Mouse (Mus musculus): ENCODE measurements around the gene Serpina3i.
"Not testable (repeated sequence)": the region's sequence is repeated elsewhere in the genome, so short reads cannot be mapped to it uniquely, and the experiment has no call there.

Gene Serpina3i

DNA sequence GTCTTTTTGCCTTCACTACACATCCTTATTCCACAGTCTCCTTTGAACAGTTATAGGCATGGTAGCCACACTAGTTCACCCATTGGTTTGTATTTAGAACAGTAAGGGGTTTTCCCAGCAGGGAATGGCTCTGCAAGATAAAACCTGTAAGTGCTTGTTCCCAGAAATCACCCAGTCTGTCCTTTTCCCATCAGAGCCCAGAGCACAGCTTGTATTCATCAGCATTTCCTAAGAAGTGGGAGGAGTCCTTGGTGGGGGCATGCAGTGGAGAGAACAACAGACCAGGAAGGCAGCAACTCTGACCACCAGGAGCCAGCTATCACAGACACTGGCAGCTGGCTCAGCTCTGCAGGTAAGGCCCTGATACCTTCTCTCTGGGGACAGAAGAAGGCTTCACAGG, at the start of gene Serpina3i:
TSS of gene Serpina3i (plus strand) at position 260 of the 400 bp plus-strand sequence.
- in situ Hi-C loops (cut with MboI, MseI) = no loop called here

DNA sequence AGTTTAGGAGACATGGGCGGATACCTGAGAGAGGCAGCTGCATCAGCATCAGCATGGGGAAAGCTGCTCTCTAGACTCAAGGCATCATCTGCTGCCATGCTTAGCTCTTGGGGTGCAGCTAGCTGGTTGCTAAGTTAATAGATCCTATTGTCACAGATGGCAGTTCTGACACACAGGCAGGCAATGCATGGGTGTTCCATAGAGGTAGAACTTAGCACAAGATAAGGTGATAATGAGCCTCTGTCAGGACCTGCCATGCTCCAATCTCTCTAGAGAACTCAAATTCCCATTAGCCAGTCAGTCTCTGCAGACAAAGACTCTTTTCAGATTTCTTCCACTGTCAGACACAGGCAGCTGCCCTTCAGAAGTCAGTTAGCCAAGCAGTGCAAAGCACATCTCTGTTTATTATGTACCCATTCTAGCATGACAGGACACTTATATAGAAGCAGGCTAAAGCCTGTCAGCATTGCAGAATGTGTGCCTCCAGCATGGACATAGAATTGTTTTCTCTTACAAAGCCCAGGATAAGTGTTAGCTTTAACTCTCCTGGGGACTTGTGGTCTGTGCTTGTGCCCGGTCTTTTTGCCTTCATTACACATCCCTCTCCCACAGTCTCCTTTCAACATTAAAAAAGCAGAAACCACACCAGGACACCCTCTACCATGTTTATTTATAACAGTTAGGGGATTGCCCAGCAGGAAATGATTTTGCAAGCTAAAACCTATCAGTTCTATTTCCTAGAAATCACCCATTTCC, 49.1 kb upstream of the Serpina3i start:
- in situ Hi-C loops (cut with MboI, MseI) = loop anchor here in 1 of 2 experiments (5.0 kb wide), 1 partner anchor 37 kb away; no protein-coding TSS in a partner anchor

GRCm38 (mm10) chr12:104214445-104214753, 48.5 kb upstream of the Serpina3i start, which contains the start of gene Serpina3f:
TSS of gene Serpina3f (plus strand) at chr12:104214544.
- in situ Hi-C loops (cut with MboI, MseI) = loop anchor here in 1 of 2 experiments (5.0 kb wide), 1 partner anchor 37 kb away; no protein-coding TSS in a partner anchor

GRCm38 (mm10) chr12:104215249-104215648, 47.7 kb upstream of the Serpina3i start:
- in situ Hi-C loops (cut with MboI, MseI) = no loop called here

- in situ Hi-C loops (cut with MboI, MseI) = no loop called here
These were observed 41.3 kb upstream of the Serpina3i start for GRCm38 (mm10) chr12:104221616-104222015.

- in situ Hi-C loops (cut with MboI, MseI) = no loop called here
These were observed 39.2 kb upstream of the Serpina3i start for GRCm38 (mm10) chr12:104223690-104224089.

DNA sequence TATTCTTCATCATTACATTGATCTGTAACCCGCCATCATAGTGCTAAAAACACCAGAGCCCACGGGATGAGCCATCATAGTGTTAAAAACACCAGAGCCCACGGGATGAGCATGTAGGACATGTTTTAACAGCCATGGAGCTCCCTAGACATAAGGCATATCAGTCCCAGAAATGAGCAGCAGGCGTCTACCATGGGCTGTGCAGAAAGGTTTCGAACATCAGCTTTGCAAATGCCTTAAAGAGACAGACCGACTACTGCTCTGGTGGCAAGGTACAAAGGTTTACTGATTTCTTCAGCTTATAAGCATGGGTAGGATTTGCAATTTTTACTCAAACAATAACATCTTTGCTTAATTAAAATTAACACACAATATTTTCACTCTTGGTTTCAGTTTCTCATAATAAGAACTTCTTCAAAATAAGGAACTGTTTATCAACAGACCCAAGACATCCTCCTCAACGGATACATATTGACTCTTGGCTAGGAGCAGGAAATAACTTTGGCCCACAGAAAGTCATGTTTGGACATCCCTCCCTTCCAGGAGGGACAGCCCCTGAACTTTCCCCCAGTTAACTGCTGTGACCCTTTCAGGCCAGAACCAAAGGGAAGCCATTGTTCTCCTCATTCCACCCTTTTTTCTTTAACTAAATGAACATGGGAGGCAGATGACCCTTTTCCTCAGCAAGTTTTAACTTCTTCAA, 38.2 kb upstream of the Serpina3i start:
- in situ Hi-C loops (cut with MboI, MseI) = no loop called here

DNA sequence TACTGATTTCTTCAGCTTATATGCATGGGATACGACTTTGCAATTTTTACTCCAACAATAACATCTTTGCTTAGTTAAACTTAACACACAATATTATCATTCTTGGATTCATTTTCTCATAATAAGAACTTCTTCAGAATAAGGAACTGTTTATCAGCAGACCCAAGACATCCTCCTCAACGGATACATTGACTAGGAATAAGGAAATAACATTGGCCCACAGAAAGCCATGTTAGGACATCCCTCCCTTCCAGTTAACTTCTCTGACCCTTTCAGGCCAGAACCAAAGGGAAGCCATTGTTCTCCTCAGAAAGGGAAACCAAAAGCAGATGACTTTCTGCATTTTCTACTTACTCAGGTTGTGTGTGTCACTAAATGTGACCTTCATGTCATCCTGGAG, 32.2 kb upstream of the Serpina3i start:
- in situ Hi-C loops (cut with MboI, MseI) = no loop called here

- in situ Hi-C loops (cut with MboI, MseI) = no loop called here
These were observed 27.0 kb upstream of the Serpina3i start, which contains the start of gene Serpina3g for GRCm38 (mm10) chr12:104235915-104236314. TSS of gene Serpina3g (plus strand) at chr12:104236245.

DNA sequence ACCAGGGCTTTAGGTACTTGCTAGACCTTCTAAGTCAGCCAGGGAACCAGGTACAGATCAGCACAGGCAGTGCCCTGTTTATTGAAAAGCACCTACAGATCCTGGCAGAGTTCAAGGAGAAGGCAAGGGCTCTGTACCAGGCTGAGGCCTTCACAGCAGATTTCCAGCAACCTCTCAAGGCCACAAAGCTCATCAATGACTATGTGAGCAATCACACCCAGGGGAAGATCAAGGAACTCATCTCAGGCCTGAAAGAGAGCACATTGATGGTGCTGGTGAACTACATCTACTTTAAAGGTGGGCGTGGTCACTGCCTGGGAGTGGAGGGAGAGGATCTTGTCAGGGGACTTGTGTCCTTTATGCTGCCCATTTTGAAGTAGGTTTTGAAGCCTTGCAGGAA, 24.9 kb upstream of the Serpina3i start:
- in situ Hi-C loops (cut with MboI, MseI) = not testable (repeated sequence)

DNA sequence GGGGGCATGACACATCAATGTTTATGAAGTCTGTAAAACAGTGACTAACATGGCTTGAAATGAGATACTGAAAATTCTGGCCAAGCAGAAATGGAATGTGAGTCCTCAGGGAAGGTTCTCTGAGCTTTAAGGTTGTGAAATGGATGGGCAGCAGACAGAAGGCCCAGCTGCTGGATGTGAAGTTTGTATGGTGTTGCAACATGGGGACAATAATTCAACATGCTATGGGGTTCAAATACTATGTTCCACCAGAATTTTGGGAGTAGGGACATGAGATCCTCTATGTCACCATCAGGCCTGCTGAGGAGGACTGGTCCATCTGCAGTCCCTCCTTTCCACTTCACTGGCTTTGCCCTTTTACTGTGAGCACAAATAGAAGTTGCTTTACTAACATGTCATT, 19.6 kb upstream of the Serpina3i start:
- in situ Hi-C loops (cut with MboI, MseI) = no loop called here

- in situ Hi-C loops (cut with MboI, MseI) = no loop called here
These were observed 17.8 kb upstream of the Serpina3i start for GRCm38 (mm10) chr12:104245092-104245491.

GRCm38 (mm10) chr12:104245595-104245994, 17.3 kb upstream of the Serpina3i start:
- in situ Hi-C loops (cut with MboI, MseI) = no loop called here

- in situ Hi-C loops (cut with MboI, MseI) = no loop called here
These were observed 15.3 kb upstream of the Serpina3i start for GRCm38 (mm10) chr12:104247553-104248002.

GRCm38 (mm10) chr12:104248231-104248630, 14.7 kb upstream of the Serpina3i start:
- in situ Hi-C loops (cut with MboI, MseI) = no loop called here

- in situ Hi-C loops (cut with MboI, MseI) = no loop called here
These were observed 1.9 kb upstream of the Serpina3i start for GRCm38 (mm10) chr12:104261041-104261440.

GRCm38 (mm10) chr12:104266374-104266773, 3.5 kb downstream of the Serpina3i start:
- in situ Hi-C loops (cut with MboI, MseI) = no loop called here

GRCm38 (mm10) chr12:104278216-104279055, 15.5 kb downstream of the Serpina3i start:
- in situ Hi-C loops (cut with MboI, MseI) = no loop called here

GRCm38 (mm10) chr12:104279056-104279435, 16.1 kb downstream of the Serpina3i start:
- in situ Hi-C loops (cut with MboI, MseI) = no loop called here

- in situ Hi-C loops (cut with MboI, MseI) = no loop called here
These were observed 20.5 kb downstream of the Serpina3i start for GRCm38 (mm10) chr12:104283380-104283779.

GRCm38 (mm10) chr12:104288336-104288735, 25.4 kb downstream of the Serpina3i start:
- in situ Hi-C loops (cut with MboI, MseI) = no loop called here

GRCm38 (mm10) chr12:104289872-104290271, 26.9 kb downstream of the Serpina3i start:
- in situ Hi-C loops (cut with MboI, MseI) = no loop called here
